Mouse (Mus musculus) hindbrain, embryonic 14.5 days (tissue): ENCODE measurements around the gene Riox1. TPM values are rescaled to one million over a fixed set of nuclear protein-coding genes. Genes with fewer than 3 reads are reported as not detected.
A peak's percentile ranks its signal among the peaks of the same experiment; 100 is the strongest.
"Not testable (repeated sequence)": the region's sequence is repeated elsewhere in the genome, so short reads cannot be mapped to it uniquely, and the experiment has no call there.

Experiments used
- ATAC-seq: fragments of 200-750 bp; cut with Nextera tagmentation; 2 replicates; pipeline ENCODE4 v1.8.0; 2017; ENCODE audit warnings: moderate number of reproducible peaks, mild to moderate bottlenecking, moderate TSS enrichment, moderate library complexity; ENCODE audit not compliant: low FRiP score
- DNase-seq: peaks from one replicate; pipeline ENCODE4 v3.0.0-alpha.2; 2015; ENCODE audit warnings: low spot score
- H3K27ac ChIP-seq: fragments of 300-500 bp; sonication (generic); 2 replicates; pipeline ENCODE4 v1.5.1; 2014; ENCODE audit warnings: mild to moderate bottlenecking, moderate library complexity
- H3K27me3 ChIP-seq: fragments of 300-500 bp; sonication (generic); 2 replicates; pipeline ENCODE4 v1.6.1; 2014; ENCODE audit warnings: mild to moderate bottlenecking, low read length, mixed read lengths; ENCODE audit not compliant: control insufficient read depth, insufficient read depth
- H3K36me3 ChIP-seq: fragments of 300-500 bp; sonication (generic); replicated peaks from 2 replicates; pipeline ENCODE4 v1.6.1; 2014; ENCODE audit not compliant: control insufficient read depth, insufficient read depth
- H3K4me1 ChIP-seq: fragments of 300-500 bp; sonication (generic); replicated peaks from 2 replicates; pipeline ENCODE4 v1.6.1; 2014; ENCODE audit warnings: antibody characterized with exemption, low read length, mixed read lengths; ENCODE audit not compliant: control insufficient read depth, insufficient read depth
- H3K4me2 ChIP-seq: fragments of 300-500 bp; sonication (generic); replicated peaks from 2 replicates; pipeline ENCODE4 v1.6.1; 2014; ENCODE audit warnings: mild to moderate bottlenecking, moderate library complexity
- H3K4me3 ChIP-seq: fragments of 300-500 bp; sonication (generic); replicated peaks from 2 replicates; pipeline ENCODE4 v1.5.1; 2014; ENCODE audit warnings: mild to moderate bottlenecking, low read length
- H3K9ac ChIP-seq: fragments of 300-500 bp; sonication (generic); 2 replicates; pipeline ENCODE4 v1.6.1; 2014
- H3K9me3 ChIP-seq: fragments of 300-500 bp; sonication (generic); 2 replicates; pipeline ENCODE4 v1.6.1; 2016; ENCODE audit warnings: low read length; ENCODE audit not compliant: control insufficient read depth
- WGBS: fragments of 180-500 bp; shearing (Covaris S2); extraction: QIAGEN DNeasy Blood & Tissue Kit; methylation state at CpG from one replicate; pipeline ENCODE4 v1.1.7; 2014; 5-methylcytosine and 5-hydroxymethylcytosine counted together
- polyA plus RNA-seq: library from polyadenylated mRNA; unstranded; fragments of >200 nt; fragmentation: Nextera tagmentation; extraction: Ambion mirVana; gene quantifications from 2 replicates; pipeline ENCODE4 v1.2.1, GENCODE M21; 2014

The Riox1 gene
- polyA plus RNA-seq, 1 experiment from 2014 or later, result 12.4 TPM

GRCm38 (mm10) chr12:83998341-83999107 is 48.1 kb downstream of the Riox1 start:
- no peaks in the 10 kb centered on the region for H3K9me3 ChIP-seq
- no peaks in the 10 kb centered on the region for H3K36me3 ChIP-seq
- no peak overlapping the region for H3K4me3 ChIP-seq
- ATAC-seq, result no peak
- DNase-seq, result no peak
- no peaks in the 10 kb centered on the region for H3K27me3 ChIP-seq
- H3K4me2 ChIP-seq, result no peak overlapping the region
- H3K4me1 ChIP-seq, result no peaks in the 10 kb centered on the region
- H3K9ac ChIP-seq, result no peak overlapping the region
- peak overlapping the region; percentile 9; the same call in 1 of the 2 replicates for H3K27ac ChIP-seq
- 63% methylated on average over 11 of the region's 11 CpGs for WGBS

- not testable (repeated sequence) for DNase-seq, H3K4me2 ChIP-seq, ATAC-seq, H3K4me1 ChIP-seq, H3K27me3 ChIP-seq, H3K36me3 ChIP-seq, H3K27ac ChIP-seq, H3K9me3 ChIP-seq, H3K4me3 ChIP-seq, H3K9ac ChIP-seq
- WGBS, result 68% methylated on average over 8 of the region's 8 CpGs
Observed at GRCm38 (mm10) chr12:83999237-83999636, 48.8 kb downstream of the Riox1 start.

GRCm38 (mm10) chr12:84000418-84000817 is 50.0 kb downstream of the Riox1 start:
- Histone ChIP-seq H3K27me3 (no peaks in the 10 kb centered on the region), H3K4me3 (no peak overlapping the region), H3K4me2 (no peak overlapping the region), H3K27ac (no peak overlapping the region), H3K9ac (no peak overlapping the region), H3K4me1 (no peaks in the 10 kb centered on the region), H3K9me3 (no peaks in the 10 kb centered on the region), H3K36me3 (no peaks in the 10 kb centered on the region)
- DNase-seq (no peak), ATAC-seq (no peak)
- 91% methylated on average over 3 of the region's 3 CpGs for WGBS

Other genes with a start within 250 kb of the Riox1 start
- gene Papln, start 187.0 kb upstream of the Riox1 start, polyA plus RNA-seq, result 0.26 and 0.44 TPM in 2 replicates
- gene Numb, start 28.7 kb upstream of the Riox1 start, polyA plus RNA-seq, result 16.0 and 17.7 TPM in 2 replicates
- gene Heatr4, start 34.2 kb downstream of the Riox1 start, polyA plus RNA-seq, result not detected in 2 replicates
- gene Acot2, start 37.3 kb downstream of the Riox1 start, polyA plus RNA-seq, result 9.8 and 13.8 TPM in 2 replicates
- 100 and 108 TPM in 2 replicates for gene Acot1, start 58.9 kb downstream of the Riox1 start, polyA plus RNA-seq
- 0.54 and 0.61 TPM in 2 replicates for gene Acot4, start 87.8 kb downstream of the Riox1 start, polyA plus RNA-seq
- not detected in 2 replicates for gene Gm49366, start 88.3 kb downstream of the Riox1 start, polyA plus RNA-seq
- gene Acot3, start 101.5 kb downstream of the Riox1 start, polyA plus RNA-seq, result 0.78 and 1.9 TPM in 2 replicates
- 0.30 and 0.48 TPM in 2 replicates for gene Acot5, start 118.7 kb downstream of the Riox1 start, polyA plus RNA-seq
- gene Acot6, start 150.0 kb downstream of the Riox1 start, polyA plus RNA-seq, result 1.5 TPM in 2 replicates
- 6.3 and 7.3 TPM in 2 replicates for gene Dnal1, start 163.8 kb downstream of the Riox1 start, polyA plus RNA-seq
- gene Pnma1, start 197.9 kb downstream of the Riox1 start, polyA plus RNA-seq, result 3.2 and 4.1 TPM in 2 replicates